Mouse (Mus musculus) left cerebral cortex, adult 11 months (tissue): ENCODE data around the gene Jaml.
"Not testable (repeated sequence)": the region's sequence is repeated elsewhere in the genome, so short reads cannot be mapped to it uniquely, and the experiment has no call there.

Source experiments
- DNase-seq: peaks from one replicate; pipeline ENCODE4 v3.0.0; 2022; ENCODE audit warnings: low spot score

Gene Jaml

GRCm38 (mm10) chr9:45079011-45079410 lies at the start of gene Jaml:
TSS of gene Jaml (plus strand) at chr9:45079183.
- no peak for DNase-seq

- DNase-seq = no peak
Observed at GRCm38 (mm10) chr9:45030341-45030740, 48.6 kb upstream of the Jaml start.

GRCm38 (mm10) chr9:45032261-45032660 lies 46.7 kb upstream of the Jaml start:
- no peak for DNase-seq

GRCm38 (mm10) chr9:45034526-45034925 lies 44.5 kb upstream of the Jaml start:
- no peak for DNase-seq

GRCm38 (mm10) chr9:45037803-45038202 lies 41.2 kb upstream of the Jaml start:
- not testable (repeated sequence) for DNase-seq

- no peak for DNase-seq
Observed at GRCm38 (mm10) chr9:45039499-45039898, 39.5 kb upstream of the Jaml start, which contains the start of gene Mpzl2. TSS of gene Mpzl2 (plus strand) at chr9:45039799.

- DNase-seq = no peak
Observed at GRCm38 (mm10) chr9:45040066-45040845, 38.7 kb upstream of the Jaml start.

GRCm38 (mm10) chr9:45041131-45041838 lies 37.7 kb upstream of the Jaml start:
- DNase-seq = no peak

- no peak for DNase-seq
Observed at GRCm38 (mm10) chr9:45042056-45042720, 36.8 kb upstream of the Jaml start.

GRCm38 (mm10) chr9:45042947-45043346 lies 36.0 kb upstream of the Jaml start:
- DNase-seq = no peak

- DNase-seq = no peak
Observed at GRCm38 (mm10) chr9:45046973-45047372, 32.0 kb upstream of the Jaml start.

- DNase-seq = peak; percentile 9
Observed at GRCm38 (mm10) chr9:45048511-45048910, 30.5 kb upstream of the Jaml start.

GRCm38 (mm10) chr9:45049731-45050130 lies 29.3 kb upstream of the Jaml start:
- no peak for DNase-seq

- no peak for DNase-seq
Observed at GRCm38 (mm10) chr9:45050301-45050700, 28.7 kb upstream of the Jaml start.

GRCm38 (mm10) chr9:45055082-45055713 lies 23.8 kb upstream of the Jaml start, which contains the start of gene Mpzl3:
TSS of gene Mpzl3 (plus strand) at chr9:45055186.
- DNase-seq = peak; percentile 86

GRCm38 (mm10) chr9:45058304-45058940 lies 20.6 kb upstream of the Jaml start:
- no peak for DNase-seq

GRCm38 (mm10) chr9:45060151-45060550 lies 18.8 kb upstream of the Jaml start:
- DNase-seq = no peak

- no peak for DNase-seq
Observed at GRCm38 (mm10) chr9:45062677-45063076, 16.3 kb upstream of the Jaml start.

GRCm38 (mm10) chr9:45064421-45064820 lies 14.6 kb upstream of the Jaml start:
- DNase-seq = no peak

- no peak for DNase-seq
Observed at GRCm38 (mm10) chr9:45066735-45067134, 12.2 kb upstream of the Jaml start.

- DNase-seq = no peak
Observed at GRCm38 (mm10) chr9:45071800-45072199, 7.2 kb upstream of the Jaml start.

- DNase-seq = no peak
Observed at GRCm38 (mm10) chr9:45077859-45078258, 1.1 kb upstream of the Jaml start.
